Mouse (Mus musculus) gastrocnemius, adult 2 months (tissue): ENCODE data around the gene Gm42791. TPM values are rescaled to one million over a fixed set of nuclear protein-coding genes. Genes with fewer than 3 reads are reported as not detected.

ENCODE experiments used
- DNase-seq: peaks from one replicate; pipeline ENCODE4 v3.0.0; 2022
- H3K27ac ChIP-seq: fragments of 200-600 bp; 2 replicates; pipeline ENCODE4 v1.8.1; 2022; ENCODE audit warnings: mild to moderate bottlenecking
- H3K4me3 ChIP-seq: fragments of 200-600 bp; 2 replicates; pipeline ENCODE4 v1.8.1; 2022; ENCODE audit warnings: mild to moderate bottlenecking, moderate library complexity
- CTCF ChIP-seq: fragments of 200-600 bp; IDR thresholded peaks from 2 replicates; pipeline ENCODE4 v1.8.1; 2022; ENCODE audit warnings: antibody characterized with exemption, mild to moderate bottlenecking, moderate library complexity
- intact Hi-C: fragments of 180-260 bp; cut with DNase I; formaldehyde crosslinking; loops from one replicate; pipeline ENCODE4 v1.15.1; 2025
- total RNA-seq, 2 experiments: library from RNA; stranded (reverse); gene quantifications; 2 replicates each; pipeline ENCODE4 v1.2.3; 2021

The Gm42791 gene
- total RNA-seq, 2 experiments from 2014 or later, result 2.8 to 5.1 TPM

DNA sequence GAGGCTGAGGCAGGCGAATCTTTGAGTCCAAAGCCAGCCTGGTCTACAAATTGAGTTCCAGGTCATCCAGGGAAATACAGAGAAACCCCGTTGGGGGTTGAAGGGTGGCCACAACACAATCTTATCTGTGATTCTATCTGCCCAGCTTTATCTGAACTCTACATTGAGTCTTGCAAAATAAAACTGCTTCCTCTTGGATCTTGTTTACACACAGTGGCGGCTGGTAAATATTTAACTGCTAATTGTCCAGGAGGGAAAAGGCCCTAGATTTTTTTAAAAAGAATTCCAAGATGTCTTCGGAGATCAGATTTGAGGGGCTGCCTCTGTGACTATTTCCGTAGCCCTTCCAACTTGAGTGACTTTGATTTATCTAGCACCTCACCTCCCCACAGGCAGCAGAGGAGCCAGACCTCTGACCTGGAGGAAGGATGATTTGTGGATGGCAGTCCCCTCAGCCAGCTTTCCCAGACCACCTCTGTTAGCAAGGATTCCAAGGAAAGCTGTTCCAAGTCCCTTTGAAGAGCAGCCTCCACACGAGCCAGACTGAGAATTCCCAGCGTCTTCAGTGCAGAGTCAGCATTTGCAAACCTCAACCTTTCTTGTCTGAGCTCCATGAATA lies 25.9 kb downstream of the Gm42791 start:
- H3K4me3 ChIP-seq, result peak overlapping the region; percentile 15
- no peak for TF ChIP-seq CTCF
- intact Hi-C loops, result no loop called here
- H3K27ac ChIP-seq, result peak overlapping the region; percentile 38; the same call in 1 of the 2 replicates
- no peak for DNase-seq

DNA sequence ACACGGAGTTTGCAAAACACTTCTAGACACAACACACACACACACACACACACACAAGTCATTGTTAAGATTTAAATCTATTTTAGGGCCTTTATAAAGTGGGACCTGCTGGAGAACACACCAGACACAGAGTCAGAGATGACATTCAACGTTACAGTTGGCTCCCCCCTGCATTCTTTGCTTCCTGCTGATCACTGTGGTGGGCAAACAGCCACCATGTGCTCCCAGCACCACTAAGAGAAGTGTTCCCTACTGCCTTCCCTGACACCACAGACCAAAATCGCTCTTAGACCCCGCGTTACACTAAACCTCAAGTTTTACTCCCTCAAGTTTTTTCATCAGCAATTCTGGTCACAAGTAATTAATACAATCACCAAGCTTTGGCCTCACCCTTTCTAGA lies 26.8 kb downstream of the Gm42791 start:
- H3K27ac ChIP-seq, result no peak overlapping the region
- no peak overlapping the region for H3K4me3 ChIP-seq
- DNase-seq, result no peak
- TF ChIP-seq CTCF, result no peak
- intact Hi-C loops, result no loop called here

GRCm38 (mm10) chr5:148966395-148966794 lies 28.6 kb downstream of the Gm42791 start:
- intact Hi-C loops, result no loop called here
- TF ChIP-seq CTCF, result no peak
- Histone ChIP-seq H3K27ac (peak overlapping the region; percentile 84), H3K4me3 (peak overlapping the region; percentile 51)
- DNase-seq, result no peak

GRCm38 (mm10) chr5:148965691-148966333 lies 29.1 kb downstream of the Gm42791 start:
- H3K27ac ChIP-seq, result peak overlapping the region; percentile 84
- TF ChIP-seq CTCF, result no peak
- peak overlapping the region; percentile 51 for H3K4me3 ChIP-seq
- peak; percentile 78 for DNase-seq
- intact Hi-C loops, result no loop called here

GRCm38 (mm10) chr5:148965089-148965591 lies 29.8 kb downstream of the Gm42791 start:
- H3K27ac ChIP-seq, result peak overlapping the region; percentile 84
- peak overlapping the region; percentile 51 for H3K4me3 ChIP-seq
- DNase-seq, result no peak
- intact Hi-C loops, result no loop called here
- no peak for TF ChIP-seq CTCF

GRCm38 (mm10) chr5:148964251-148964650 lies 30.7 kb downstream of the Gm42791 start:
- TF ChIP-seq CTCF, result no peak
- H3K4me3 ChIP-seq, result no peak overlapping the region
- H3K27ac ChIP-seq, result peak overlapping the region; percentile 84
- no peak for DNase-seq
- intact Hi-C loops, result no loop called here

DNA sequence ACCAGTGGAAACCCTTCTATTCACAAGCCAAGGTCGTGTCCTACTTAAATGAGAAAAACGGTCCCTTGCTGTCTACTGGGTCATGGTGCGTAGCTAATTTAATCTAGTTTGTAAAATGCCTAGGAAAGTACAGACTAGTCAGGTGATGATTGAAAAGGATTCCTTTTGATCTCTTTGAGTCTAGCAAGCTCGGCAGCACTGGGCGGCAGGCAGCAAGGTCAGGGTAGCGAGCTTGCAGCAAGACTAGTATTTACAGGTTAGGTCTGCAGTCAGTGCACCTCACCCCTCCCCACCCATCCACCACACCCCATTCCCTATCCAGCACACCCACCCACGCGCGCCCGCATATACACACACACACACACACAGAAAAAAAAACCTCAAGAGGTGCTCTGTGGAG lies 34.7 kb downstream of the Gm42791 start:
- TF ChIP-seq CTCF, result no peak
- peak overlapping the region; percentile 69 for H3K4me3 ChIP-seq
- intact Hi-C loops, result no loop called here
- DNase-seq, result no peak
- H3K27ac ChIP-seq, result peak overlapping the region; percentile 82

- intact Hi-C loops, result no loop called here
- no peak for TF ChIP-seq CTCF
- Histone ChIP-seq H3K27ac (peak overlapping the region; percentile 82), H3K4me3 (peak overlapping the region; percentile 69)
- DNase-seq, result peak; percentile 71
Observed at GRCm38 (mm10) chr5:148959068-148959990, 35.6 kb downstream of the Gm42791 start.

DNA sequence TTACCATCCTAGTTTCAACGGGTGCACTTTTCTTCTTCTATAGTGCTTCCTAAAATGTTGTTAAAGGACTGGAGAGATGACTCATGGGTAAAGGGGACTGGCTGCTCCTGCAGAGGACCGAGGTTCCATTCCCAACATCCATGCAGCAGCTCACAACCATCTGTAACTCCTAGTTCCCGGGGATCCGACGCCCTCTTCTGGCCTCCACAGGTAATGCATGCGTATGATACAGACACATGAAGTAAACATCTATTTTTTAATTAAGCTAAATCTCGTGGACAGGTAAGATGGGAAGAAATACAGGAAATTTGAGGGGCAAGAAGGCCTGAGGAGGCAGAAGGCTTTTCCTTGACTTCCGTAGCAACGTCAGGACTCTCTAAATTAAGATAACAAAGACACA lies 36.6 kb downstream of the Gm42791 start:
- no peak overlapping the region for H3K27ac ChIP-seq
- intact Hi-C loops, result no loop called here
- no peak overlapping the region for H3K4me3 ChIP-seq
- TF ChIP-seq CTCF, result peak; percentile 61
- no peak for DNase-seq

DNA sequence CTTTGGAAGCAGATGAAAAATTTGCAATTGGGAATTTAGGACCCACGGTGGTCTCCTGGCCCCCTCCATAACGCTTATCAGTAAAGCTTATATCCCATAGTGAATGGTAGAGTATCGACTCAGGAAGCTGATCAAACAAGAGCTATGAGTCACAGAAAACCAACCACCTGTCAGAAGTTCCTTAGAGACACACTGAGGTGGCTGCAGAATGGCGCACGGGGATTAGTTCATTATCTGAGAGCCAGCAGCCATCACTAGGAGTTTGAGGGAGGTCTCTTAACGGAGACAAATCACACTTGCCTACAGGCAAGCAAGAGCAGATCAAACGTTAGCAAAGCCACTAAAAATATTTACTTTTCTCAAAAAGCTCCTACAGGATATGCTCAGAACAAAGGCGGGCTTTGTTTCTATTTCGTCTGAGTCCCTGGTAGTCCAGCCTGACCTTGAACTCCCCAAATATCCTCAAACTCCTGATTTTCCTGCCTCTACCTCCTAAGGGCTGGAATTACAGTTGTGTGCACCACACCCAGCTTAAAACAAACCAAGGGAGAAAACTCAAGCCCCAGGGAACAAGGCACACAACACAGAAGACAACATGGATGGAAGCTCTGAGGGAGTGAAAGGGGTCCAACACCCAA lies 37.9 kb downstream of the Gm42791 start:
- no peak for DNase-seq
- intact Hi-C loops, result no loop called here
- TF ChIP-seq CTCF, result no peak

GRCm38 (mm10) chr5:148956091-148956490 lies 38.9 kb downstream of the Gm42791 start:
- intact Hi-C loops, result no loop called here
- no peak for DNase-seq
- Histone ChIP-seq H3K4me3 (no peak overlapping the region), H3K27ac (no peak overlapping the region)
- TF ChIP-seq CTCF, result no peak

More for the DNA sequence above, 37.9 kb downstream of the Gm42791 start:
- H3K27ac ChIP-seq, result no peak overlapping the region
- H3K4me3 ChIP-seq, result no peak overlapping the region

DNA sequence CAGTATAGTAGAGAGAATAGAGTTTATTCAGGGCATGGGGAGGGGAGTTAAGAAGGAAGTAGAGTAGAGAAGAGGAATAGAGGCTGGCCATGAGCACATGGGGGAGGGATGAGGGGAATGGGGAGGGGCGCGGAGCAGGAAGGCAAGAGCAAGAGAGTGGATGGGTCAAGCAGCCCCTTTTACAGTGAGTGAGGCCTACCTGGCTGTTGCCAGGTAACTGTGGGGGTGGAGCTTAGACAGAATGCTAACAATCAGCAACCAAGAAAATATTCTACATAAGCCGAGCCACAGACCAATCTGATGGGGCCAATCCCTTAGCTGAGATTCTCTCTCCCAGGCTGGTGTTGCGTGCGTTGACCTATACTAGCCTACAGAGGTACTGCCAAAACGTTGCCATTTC lies 39.4 kb downstream of the Gm42791 start:
- DNase-seq, result no peak
- no peak overlapping the region for H3K27ac ChIP-seq
- no peak for TF ChIP-seq CTCF
- no peak overlapping the region for H3K4me3 ChIP-seq
- intact Hi-C loops, result no loop called here
